Mouse (Mus musculus) embryonic facial prominence, embryonic 11.5 days (tissue): ENCODE results near the gene Ntsr2. TPM values are rescaled to one million over a fixed set of nuclear protein-coding genes. Genes with fewer than 3 reads are reported as not detected.
"Not testable (repeated sequence)": the region's sequence is repeated elsewhere in the genome, so short reads cannot be mapped to it uniquely, and the experiment has no call there.

Experiments
- ATAC-seq: fragments of 200-750 bp; cut with Nextera tagmentation; replicated peaks from 2 replicates; pipeline ENCODE4 v1.8.0; 2017; ENCODE audit warnings: low read depth; ENCODE audit not compliant: insufficient number of reproducible peaks, low FRiP score, low TSS enrichment
- DNase-seq: peaks from one replicate; pipeline ENCODE4 v3.0.0-alpha.2; 2015; ENCODE audit warnings: low spot score
- H3K27ac ChIP-seq: fragments of 300-500 bp; sonication (generic); replicated peaks from 2 replicates; pipeline ENCODE4 v1.5.1; 2014; ENCODE audit warnings: mild to moderate bottlenecking, low read depth, low read length, control low read depth
- H3K27me3 ChIP-seq: fragments of 300-500 bp; sonication (generic); 2 replicates; pipeline ENCODE4 v1.6.1; 2014; ENCODE audit warnings: mild to moderate bottlenecking, low read length, moderate library complexity, mixed read lengths; ENCODE audit not compliant: control insufficient read depth, insufficient read depth
- H3K36me3 ChIP-seq: fragments of 300-500 bp; sonication (generic); replicated peaks from 2 replicates; pipeline ENCODE4 v1.6.1; 2014; ENCODE audit warnings: low read depth, mild to moderate bottlenecking, low read length, moderate library complexity, mixed read lengths; ENCODE audit not compliant: control insufficient read depth, insufficient read depth
- H3K4me1 ChIP-seq: fragments of 300-500 bp; sonication (generic); 2 replicates; pipeline ENCODE4 v1.6.1; 2014; ENCODE audit warnings: low read length, mixed read lengths; ENCODE audit not compliant: control insufficient read depth, insufficient read depth
- H3K4me2 ChIP-seq: fragments of 300-500 bp; sonication (generic); 2 replicates; pipeline ENCODE4 v1.6.1; 2014; ENCODE audit warnings: low read depth, mild to moderate bottlenecking, control low read depth, low read length, moderate library complexity
- H3K4me3 ChIP-seq: fragments of 300-500 bp; sonication (generic); 2 replicates; pipeline ENCODE4 v1.5.1; 2014; ENCODE audit warnings: low read depth, low read length, control low read depth
- H3K9ac ChIP-seq: fragments of 300-500 bp; sonication (generic); replicated peaks from 2 replicates; pipeline ENCODE4 v1.6.1; 2014; ENCODE audit warnings: mild to moderate bottlenecking, control low read depth, low read length
- H3K9me3 ChIP-seq: fragments of 300-500 bp; sonication (generic); replicated peaks from 2 replicates; pipeline ENCODE4 v1.6.1; 2016; ENCODE audit warnings: mild to moderate bottlenecking, low read length, inconsistent platforms, mixed read lengths; ENCODE audit not compliant: control insufficient read depth
- WGBS: fragments of 180-500 bp; shearing (Covaris S2); extraction: QIAGEN DNeasy Blood & Tissue Kit; methylation state at CpG from one replicate; pipeline ENCODE4 v1.1.7; 2014; 5-methylcytosine and 5-hydroxymethylcytosine counted together
- polyA plus RNA-seq: library from polyadenylated mRNA; unstranded; fragments of >200 nt; fragmentation: Nextera tagmentation; extraction: Ambion mirVana; gene quantifications from 2 replicates; pipeline ENCODE4 v1.2.1, GENCODE M21; 2014

Ntsr2 gene
- polyA plus RNA-seq, 1 experiment from 2014 or later, result not detected

DNA sequence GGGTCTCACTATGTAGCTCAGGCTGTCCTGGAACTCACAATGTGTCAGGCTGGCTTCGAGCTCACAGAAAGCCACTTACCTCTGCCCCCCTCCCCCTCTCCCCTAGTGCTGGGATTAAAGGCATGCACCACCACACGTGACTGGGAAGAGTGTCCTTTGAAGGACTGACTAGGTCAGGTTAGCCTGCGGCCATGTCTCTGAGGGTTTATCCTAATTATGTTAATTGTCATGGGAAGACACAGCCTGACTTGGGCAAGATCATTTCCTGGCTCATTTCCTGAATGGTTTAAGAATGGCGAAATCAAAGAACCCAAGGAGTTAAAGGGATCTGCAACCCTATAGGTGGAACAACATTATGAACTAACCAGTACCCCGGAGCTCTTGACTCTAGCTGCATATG lies 41.6 kb downstream of the Ntsr2 start:
- WGBS, result 51% methylated on average over 5 of the region's 5 CpGs
- H3K36me3 ChIP-seq, result no peaks in the 10 kb centered on the region; the same call in 1 of the 2 replicates
- H3K27me3 ChIP-seq, result no peaks in the 10 kb centered on the region
- H3K4me3 ChIP-seq, result no peak overlapping the region
- H3K4me2 ChIP-seq, result no peak overlapping the region
- H3K27ac ChIP-seq, result no peak overlapping the region
- DNase-seq, result peak; percentile 7
- no peak for ATAC-seq
- H3K4me1 ChIP-seq, result no peaks in the 10 kb centered on the region
- H3K9me3 ChIP-seq, result no peaks in the 10 kb centered on the region
- H3K9ac ChIP-seq, result no peak overlapping the region

DNA sequence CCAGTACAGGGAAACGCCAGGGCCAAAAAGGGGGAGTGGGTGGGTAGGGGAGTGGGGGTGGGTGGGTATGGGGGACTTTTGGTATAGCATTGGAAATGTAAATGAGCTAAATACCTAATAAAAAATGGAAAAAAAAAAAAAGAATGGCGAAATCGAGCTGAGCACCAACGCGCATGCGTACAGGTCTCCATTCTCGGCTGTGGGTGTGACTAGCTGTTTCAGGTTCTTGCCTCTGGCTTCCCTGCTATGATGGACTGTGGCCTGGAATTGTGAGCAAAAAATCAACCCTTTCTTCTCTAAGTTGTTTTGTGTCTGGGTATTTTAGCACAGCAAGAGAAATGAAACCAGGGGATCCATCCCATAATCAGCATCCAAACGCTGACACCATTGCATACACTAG lies 42.1 kb downstream of the Ntsr2 start:
- not testable (repeated sequence) for H3K36me3 ChIP-seq, H3K9ac ChIP-seq, H3K4me2 ChIP-seq, H3K4me1 ChIP-seq, H3K4me3 ChIP-seq, H3K27ac ChIP-seq, ATAC-seq, H3K27me3 ChIP-seq, DNase-seq, H3K9me3 ChIP-seq
- 91% methylated on average over 7 of the region's 8 CpGs for WGBS

DNA sequence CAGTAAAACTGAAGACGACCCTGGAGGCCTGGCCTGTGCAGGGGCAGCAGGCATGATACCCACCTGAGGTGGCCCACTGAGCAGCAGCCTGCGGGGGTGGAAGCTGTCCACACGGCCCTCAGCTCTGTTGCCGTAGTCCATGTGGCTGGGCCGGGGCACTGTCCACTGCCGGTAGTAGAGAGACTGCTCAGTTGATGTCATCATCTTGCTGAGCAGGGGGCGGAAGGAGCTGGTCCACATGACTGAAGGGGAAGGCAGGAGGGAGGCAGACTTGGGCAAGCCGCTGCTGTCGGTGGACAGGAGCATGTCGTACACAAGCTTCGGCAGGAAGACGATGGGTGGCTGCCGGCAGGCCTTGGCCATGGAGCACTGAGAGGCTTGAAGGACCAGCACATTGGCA lies 43.0 kb downstream of the Ntsr2 start:
- Histone ChIP-seq H3K9me3 (no peaks in the 10 kb centered on the region), H3K27me3 (no peaks in the 10 kb centered on the region), H3K9ac (no peak overlapping the region), H3K4me3 (no peak overlapping the region), H3K36me3 (no peaks in the 10 kb centered on the region; the same call in 1 of the 2 replicates), H3K4me1 (no peaks in the 10 kb centered on the region), H3K27ac (no peak overlapping the region), H3K4me2 (no peak overlapping the region)
- no peak for DNase-seq
- ATAC-seq, result no peak; the same call in 1 of the 2 replicates
- WGBS, result 82% methylated on average over 13 of the region's 13 CpGs

DNA sequence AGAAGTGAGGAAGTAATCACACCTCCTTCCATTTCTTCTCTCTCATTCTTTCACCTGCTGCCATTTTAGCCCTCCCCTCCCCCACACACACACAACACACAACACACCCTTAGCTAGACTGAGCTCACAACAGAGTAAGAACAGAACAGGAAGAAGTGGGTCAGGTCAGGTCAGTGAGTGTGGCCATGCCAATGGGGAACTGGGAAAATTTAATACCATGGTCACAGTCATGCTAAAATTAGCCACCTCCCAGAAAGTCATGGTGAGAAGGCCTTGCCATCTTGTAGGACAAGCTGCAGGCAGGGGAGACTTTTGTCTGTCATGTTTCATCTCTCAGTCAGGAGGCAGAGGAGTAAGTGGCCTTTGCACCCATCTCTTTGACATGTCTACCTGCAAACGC lies 45.5 kb downstream of the Ntsr2 start:
- no peaks in the 10 kb centered on the region for H3K4me1 ChIP-seq
- H3K9ac ChIP-seq, result no peak overlapping the region
- DNase-seq, result no peak
- H3K4me2 ChIP-seq, result no peak overlapping the region
- no peaks in the 10 kb centered on the region for H3K9me3 ChIP-seq
- 91% methylated on average over 1 of the region's 1 CpGs for WGBS
- H3K27me3 ChIP-seq, result no peaks in the 10 kb centered on the region
- H3K27ac ChIP-seq, result no peak overlapping the region
- no peak for ATAC-seq
- H3K4me3 ChIP-seq, result no peak overlapping the region
- H3K36me3 ChIP-seq, result no peaks in the 10 kb centered on the region; the same call in none of the 2 replicates

Other genes with a start within 250 kb of the Ntsr2 start
- gene Lpin1, start 42.4 kb upstream of the Ntsr2 start, polyA plus RNA-seq, result 6.9 and 7.8 TPM in 2 replicates
- 5.0 and 7.8 TPM in 2 replicates for gene Greb1, start 147.5 kb downstream of the Ntsr2 start, polyA plus RNA-seq
- 85.5 and 87.6 TPM in 2 replicates for gene E2f6, start 157.6 kb downstream of the Ntsr2 start, polyA plus RNA-seq
- gene Rock2, start 241.5 kb downstream of the Ntsr2 start, polyA plus RNA-seq, result 13.6 TPM in 2 replicates